Mouse (Mus musculus): Measurements from ENCODE around the gene 2010111I01Rik. TPM values are rescaled to one million over a fixed set of nuclear protein-coding genes. Genes with fewer than 3 reads are reported as not detected.
A peak's percentile ranks its signal among the peaks of the same experiment; 100 is the strongest.

2010111I01Rik gene
- polyA plus RNA-seq, 1 experiment from 2014 or later: 144 TPM

DNA sequence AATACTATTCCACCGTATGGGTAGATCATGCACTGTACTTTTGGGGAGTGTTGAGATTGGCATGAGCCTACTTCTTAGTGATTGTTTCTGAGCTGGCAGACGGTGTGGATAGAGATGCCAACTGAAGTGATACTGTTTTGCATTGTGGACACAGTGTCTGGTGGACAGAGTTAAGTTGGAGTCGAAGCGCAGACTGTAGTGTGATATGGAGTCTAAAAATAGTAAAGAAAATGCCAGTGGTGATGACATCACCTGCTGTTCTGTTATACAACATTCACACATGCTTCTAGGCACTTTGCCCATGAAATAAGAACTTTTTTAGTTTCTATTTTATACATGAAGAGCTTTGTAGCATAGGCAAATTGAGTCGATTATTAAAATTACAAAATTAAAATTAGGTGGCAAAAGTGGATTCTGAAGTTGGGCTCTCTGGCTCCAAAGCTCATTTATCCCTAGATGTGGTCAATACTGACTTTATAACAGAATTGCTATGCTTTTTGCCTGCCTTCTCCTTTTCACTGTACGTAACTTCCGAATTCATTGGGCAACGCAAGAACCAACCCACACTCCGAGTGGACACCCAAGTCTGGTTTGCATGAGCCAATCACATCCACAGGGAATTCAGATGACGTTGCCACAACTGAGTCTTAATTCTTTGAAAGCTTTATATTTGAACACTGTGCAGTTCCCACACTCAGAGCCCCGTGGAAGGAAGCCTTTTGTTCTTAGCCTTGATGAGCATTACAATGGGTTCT is 6.0 kb downstream of the 2010111I01Rik start:
- ATAC-seq (ENCODE audit: low read depth): no peak
- Histone ChIP-seq H3K4me1 (ENCODE audit: control insufficient read depth, insufficient read depth, low read length) (no peaks in the 10 kb centered on the region), H3K4me3 (ENCODE audit: low read depth, low read length) (no peak overlapping the region), H3K27me3 (replicated peaks; ENCODE audit: control insufficient read depth, insufficient read depth, low read length) (no peaks in the 10 kb centered on the region), H3K4me2 (ENCODE audit: low read depth, low read length) (no peak overlapping the region), H3K36me3 (ENCODE audit: control insufficient read depth, insufficient read depth, low read length) (no peaks in the 10 kb centered on the region), H3K27ac (replicated peaks; ENCODE audit: low read depth, low read length) (no peak overlapping the region), H3K9me3 (ENCODE audit: control insufficient read depth, low read length) (no peaks in the 10 kb centered on the region), H3K9ac (ENCODE audit: low read depth, low read length) (no peak overlapping the region)
- WGBS: 81% methylated on average over 11 of the region's 11 CpGs
- no peak for DNase-seq (ENCODE audit: low spot score)

DNA sequence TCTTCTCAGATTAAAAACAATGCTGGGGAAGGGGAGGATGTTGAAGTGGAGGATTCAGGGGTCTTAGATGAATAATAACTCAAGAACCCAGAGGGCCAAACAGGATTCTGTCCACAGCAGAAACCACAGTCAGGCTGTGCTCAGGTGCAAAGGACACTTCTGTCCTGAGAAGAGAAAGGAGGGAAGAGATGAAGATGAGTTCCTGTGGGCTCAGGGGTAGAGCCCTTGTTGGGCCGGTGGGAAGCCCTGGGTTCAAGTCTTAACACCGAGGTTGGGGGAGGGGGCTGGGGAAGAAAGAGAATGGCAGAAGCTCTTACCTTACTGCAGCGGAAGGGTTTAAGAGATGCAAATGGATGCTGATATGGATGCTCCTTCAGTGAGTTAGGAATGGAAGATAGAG is 7.7 kb downstream of the 2010111I01Rik start:
- no peaks in the 10 kb centered on the region for H3K27me3 ChIP-seq (replicated peaks; ENCODE audit: control insufficient read depth, insufficient read depth, low read length)
- no peak for DNase-seq (ENCODE audit: low spot score)
- no peaks in the 10 kb centered on the region for H3K4me1 ChIP-seq (ENCODE audit: control insufficient read depth, insufficient read depth, low read length)
- no peak overlapping the region for H3K4me3 ChIP-seq (ENCODE audit: low read depth, low read length)
- H3K4me2 ChIP-seq (ENCODE audit: low read depth, low read length): no peak overlapping the region
- no peak for ATAC-seq (ENCODE audit: low read depth)
- no peak overlapping the region for H3K9ac ChIP-seq (ENCODE audit: low read depth, low read length)
- H3K9me3 ChIP-seq (ENCODE audit: control insufficient read depth, low read length): no peaks in the 10 kb centered on the region
- H3K27ac ChIP-seq (replicated peaks; ENCODE audit: low read depth, low read length): no peak overlapping the region
- 80% methylated on average over 3 of the region's 3 CpGs for WGBS
- H3K36me3 ChIP-seq (ENCODE audit: control insufficient read depth, insufficient read depth, low read length): no peaks in the 10 kb centered on the region

DNA sequence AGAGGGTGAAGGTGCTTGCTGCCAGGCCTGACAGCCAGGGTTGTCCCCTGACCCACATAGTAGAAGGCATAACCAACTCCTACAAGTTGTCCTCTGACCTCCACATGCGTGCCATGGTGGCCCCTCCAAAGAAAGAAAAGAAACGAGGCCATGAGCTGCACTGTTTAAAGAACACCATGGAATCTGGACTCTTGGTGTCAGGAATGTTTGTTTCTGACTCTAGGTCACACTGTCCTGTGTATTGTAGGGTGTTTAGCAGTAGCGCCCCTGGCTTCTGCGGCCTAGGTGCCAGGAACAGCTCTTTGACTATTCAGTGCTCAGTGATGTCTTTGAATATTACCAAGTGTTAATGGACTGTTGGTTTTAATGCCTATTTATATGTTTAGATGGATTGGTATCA is 8.4 kb downstream of the 2010111I01Rik start:
- Histone ChIP-seq H3K4me2 (ENCODE audit: low read depth, low read length) (no peak overlapping the region), H3K36me3 (ENCODE audit: control insufficient read depth, insufficient read depth, low read length) (no peaks in the 10 kb centered on the region), H3K9ac (ENCODE audit: low read depth, low read length) (no peak overlapping the region), H3K27ac (replicated peaks; ENCODE audit: low read depth, low read length) (no peak overlapping the region), H3K4me1 (ENCODE audit: control insufficient read depth, insufficient read depth, low read length) (peaks cover 5% of the 10 kb centered on the region; the same call in 1 of the 2 replicates), H3K4me3 (ENCODE audit: low read depth, low read length) (no peak overlapping the region), H3K27me3 (replicated peaks; ENCODE audit: control insufficient read depth, insufficient read depth, low read length) (no peaks in the 10 kb centered on the region), H3K9me3 (ENCODE audit: control insufficient read depth, low read length) (no peaks in the 10 kb centered on the region)
- ATAC-seq (ENCODE audit: low read depth): no peak
- 88% methylated on average over 4 of the region's 4 CpGs for WGBS
- no peak for DNase-seq (ENCODE audit: low spot score)

DNA sequence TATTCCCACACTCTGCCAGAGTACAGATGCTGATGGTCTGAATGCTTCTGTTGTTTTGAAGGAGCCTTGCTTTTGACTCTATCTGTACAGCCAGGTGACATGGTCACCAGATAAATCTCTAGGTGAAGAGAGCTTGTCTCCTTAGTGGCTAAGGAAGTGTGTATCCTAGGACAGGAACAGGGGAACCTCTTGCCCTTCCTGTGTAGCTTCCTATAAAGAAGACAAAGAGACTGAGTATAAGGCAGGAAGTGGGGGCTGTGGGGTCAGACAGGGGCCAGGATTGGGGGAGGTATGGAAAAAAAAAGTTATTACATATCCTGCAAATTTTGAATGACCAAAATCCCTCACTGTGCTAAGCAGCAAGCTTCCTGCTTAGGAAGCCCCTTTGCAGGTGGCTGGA is 13.4 kb downstream of the 2010111I01Rik start:
- Histone ChIP-seq H3K4me3 (ENCODE audit: low read depth, low read length) (no peak overlapping the region), H3K36me3 (ENCODE audit: control insufficient read depth, insufficient read depth, low read length) (no peaks in the 10 kb centered on the region), H3K4me2 (ENCODE audit: low read depth, low read length) (no peak overlapping the region), H3K9ac (ENCODE audit: low read depth, low read length) (no peak overlapping the region), H3K9me3 (ENCODE audit: control insufficient read depth, low read length) (no peaks in the 10 kb centered on the region), H3K27me3 (replicated peaks; ENCODE audit: control insufficient read depth, insufficient read depth, low read length) (no peaks in the 10 kb centered on the region), H3K4me1 (ENCODE audit: control insufficient read depth, insufficient read depth, low read length) (peaks cover 27% of the 10 kb centered on the region), H3K27ac (replicated peaks; ENCODE audit: low read depth, low read length) (no peak overlapping the region)
- DNase-seq (ENCODE audit: low spot score) (no peak), ATAC-seq (ENCODE audit: low read depth) (no peak)

DNA sequence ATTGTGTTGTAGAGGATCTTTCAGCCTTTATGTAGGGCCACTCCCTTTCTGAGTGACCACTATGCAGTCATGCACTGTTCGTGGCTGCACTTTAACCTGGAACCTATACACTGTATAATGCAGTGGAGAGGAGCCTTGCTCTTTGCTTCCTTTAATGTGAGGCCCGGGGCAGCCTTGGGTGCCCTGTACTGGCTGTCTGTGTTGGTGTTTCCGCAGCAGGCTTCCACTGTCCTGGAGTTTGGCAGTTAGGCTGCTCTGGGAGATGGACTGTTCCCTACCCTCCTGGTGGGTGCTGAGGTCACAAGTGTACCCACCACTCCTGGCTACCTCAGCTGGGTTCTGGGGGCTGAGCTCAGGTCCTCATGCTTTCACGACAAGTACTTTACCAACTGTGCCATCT is 14.1 kb downstream of the 2010111I01Rik start:
- Histone ChIP-seq H3K9ac (ENCODE audit: low read depth, low read length) (no peak overlapping the region), H3K4me2 (ENCODE audit: low read depth, low read length) (no peak overlapping the region), H3K9me3 (ENCODE audit: control insufficient read depth, low read length) (no peaks in the 10 kb centered on the region), H3K4me3 (ENCODE audit: low read depth, low read length) (no peak overlapping the region), H3K27me3 (replicated peaks; ENCODE audit: control insufficient read depth, insufficient read depth, low read length) (no peaks in the 10 kb centered on the region), H3K36me3 (ENCODE audit: control insufficient read depth, insufficient read depth, low read length) (no peaks in the 10 kb centered on the region), H3K4me1 (ENCODE audit: control insufficient read depth, insufficient read depth, low read length) (peaks cover 27% of the 10 kb centered on the region), H3K27ac (replicated peaks; ENCODE audit: low read depth, low read length) (no peak overlapping the region)
- ATAC-seq (ENCODE audit: low read depth) (no peak), DNase-seq (ENCODE audit: low spot score) (no peak)
- WGBS: 77% methylated on average over 4 of the region's 4 CpGs

DNA sequence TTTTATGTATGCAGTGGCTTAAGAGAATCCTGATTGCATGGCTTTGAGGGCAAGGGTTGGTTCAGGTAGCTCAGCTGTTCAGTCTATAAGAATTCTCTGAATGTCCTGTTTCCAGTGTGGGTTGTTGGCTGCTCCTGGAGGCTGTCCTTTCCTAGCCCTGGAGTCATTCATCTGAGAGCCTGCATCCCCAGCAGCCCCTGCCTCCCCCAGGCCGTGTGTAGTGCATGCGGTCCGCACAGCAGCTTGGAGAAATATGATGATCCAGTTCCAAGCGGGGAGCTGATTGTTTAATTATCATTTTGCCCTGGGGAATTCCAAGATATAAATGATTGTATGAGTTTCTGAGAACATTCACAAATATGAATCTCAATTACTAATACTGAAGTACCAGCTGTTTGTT is 14.5 kb downstream of the 2010111I01Rik start:
- Histone ChIP-seq H3K4me1 (ENCODE audit: control insufficient read depth, insufficient read depth, low read length) (peaks cover 27% of the 10 kb centered on the region), H3K4me3 (ENCODE audit: low read depth, low read length) (no peak overlapping the region), H3K9ac (ENCODE audit: low read depth, low read length) (no peak overlapping the region), H3K27me3 (replicated peaks; ENCODE audit: control insufficient read depth, insufficient read depth, low read length) (no peaks in the 10 kb centered on the region), H3K36me3 (ENCODE audit: control insufficient read depth, insufficient read depth, low read length) (no peaks in the 10 kb centered on the region), H3K4me2 (ENCODE audit: low read depth, low read length) (no peak overlapping the region), H3K9me3 (ENCODE audit: control insufficient read depth, low read length) (no peaks in the 10 kb centered on the region), H3K27ac (replicated peaks; ENCODE audit: low read depth, low read length) (no peak overlapping the region)
- ATAC-seq (ENCODE audit: low read depth) (no peak), DNase-seq (ENCODE audit: low spot score) (no peak)
- 47% methylated on average over 4 of the region's 4 CpGs for WGBS

DNA sequence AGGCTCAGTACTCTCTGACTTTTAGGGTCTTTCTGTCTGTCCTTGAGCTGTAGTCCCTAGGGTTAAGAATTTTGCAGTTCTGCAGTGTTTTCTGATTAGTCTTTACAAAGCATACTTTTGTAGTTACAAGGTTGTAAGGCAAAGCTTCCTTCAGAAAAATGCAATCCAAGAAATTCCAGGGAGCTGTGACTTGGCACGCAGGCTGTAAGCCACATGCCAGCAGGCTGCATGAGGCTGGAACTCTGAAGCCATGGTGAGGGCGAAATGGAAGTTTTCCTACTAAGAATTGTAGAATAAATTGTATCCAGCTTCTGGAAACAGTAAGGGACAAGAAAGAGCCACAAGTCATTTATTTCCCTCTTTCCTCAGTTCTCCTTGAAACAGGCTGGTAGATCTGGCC is 15.4 kb downstream of the 2010111I01Rik start:
- H3K4me1 ChIP-seq (ENCODE audit: control insufficient read depth, insufficient read depth, low read length): peaks cover 27% of the 10 kb centered on the region
- H3K4me3 ChIP-seq (ENCODE audit: low read depth, low read length): no peak overlapping the region
- no peak overlapping the region for H3K9ac ChIP-seq (ENCODE audit: low read depth, low read length)
- H3K4me2 ChIP-seq (ENCODE audit: low read depth, low read length): no peak overlapping the region
- H3K9me3 ChIP-seq (ENCODE audit: control insufficient read depth, low read length): no peaks in the 10 kb centered on the region
- H3K36me3 ChIP-seq (ENCODE audit: control insufficient read depth, insufficient read depth, low read length): no peaks in the 10 kb centered on the region
- peak; percentile 54 for DNase-seq (ENCODE audit: low spot score)
- ATAC-seq (ENCODE audit: low read depth): no peak
- 0 out of 2 replicates have a peak overlapping the region, but pooled peaks have one; percentile 40 for H3K27ac ChIP-seq (replicated peaks; ENCODE audit: low read depth, low read length)
- no peaks in the 10 kb centered on the region for H3K27me3 ChIP-seq (replicated peaks; ENCODE audit: control insufficient read depth, insufficient read depth, low read length)
- WGBS: 47% methylated on average over 2 of the region's 2 CpGs

DNA sequence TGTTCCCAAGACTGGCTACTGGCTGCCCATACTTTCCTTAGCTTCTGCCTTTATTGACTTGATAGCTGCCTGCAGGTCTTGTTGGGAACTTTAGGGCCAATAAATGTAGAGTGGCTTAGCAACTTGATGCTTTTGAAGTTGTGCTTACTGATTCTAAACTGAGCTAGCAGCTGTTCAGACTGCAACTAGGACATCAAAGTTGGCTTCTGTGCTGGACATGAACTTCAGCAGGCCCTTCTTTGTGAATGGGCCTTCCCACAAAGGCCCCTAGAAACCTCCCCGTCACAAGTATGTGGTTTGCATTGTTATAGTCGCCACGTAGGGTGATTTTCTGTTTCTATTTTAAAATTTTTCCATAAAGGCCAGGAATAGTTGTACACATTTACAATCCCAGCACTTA is 19.8 kb downstream of the 2010111I01Rik start:
- no peak overlapping the region for H3K4me3 ChIP-seq (ENCODE audit: low read depth, low read length)
- no peaks in the 10 kb centered on the region for H3K36me3 ChIP-seq (ENCODE audit: control insufficient read depth, insufficient read depth, low read length)
- H3K9ac ChIP-seq (ENCODE audit: low read depth, low read length): no peak overlapping the region
- H3K27ac ChIP-seq (replicated peaks; ENCODE audit: low read depth, low read length): no peak overlapping the region
- WGBS: 76% methylated on average over 3 of the region's 3 CpGs
- H3K4me2 ChIP-seq (ENCODE audit: low read depth, low read length): no peak overlapping the region
- H3K9me3 ChIP-seq (ENCODE audit: control insufficient read depth, low read length): no peaks in the 10 kb centered on the region
- no peak for DNase-seq (ENCODE audit: low spot score)
- ATAC-seq (ENCODE audit: low read depth): no peak
- H3K4me1 ChIP-seq (ENCODE audit: control insufficient read depth, insufficient read depth, low read length): peaks cover 11% of the 10 kb centered on the region; the same call in 1 of the 2 replicates
- H3K27me3 ChIP-seq (replicated peaks; ENCODE audit: control insufficient read depth, insufficient read depth, low read length): no peaks in the 10 kb centered on the region

DNA sequence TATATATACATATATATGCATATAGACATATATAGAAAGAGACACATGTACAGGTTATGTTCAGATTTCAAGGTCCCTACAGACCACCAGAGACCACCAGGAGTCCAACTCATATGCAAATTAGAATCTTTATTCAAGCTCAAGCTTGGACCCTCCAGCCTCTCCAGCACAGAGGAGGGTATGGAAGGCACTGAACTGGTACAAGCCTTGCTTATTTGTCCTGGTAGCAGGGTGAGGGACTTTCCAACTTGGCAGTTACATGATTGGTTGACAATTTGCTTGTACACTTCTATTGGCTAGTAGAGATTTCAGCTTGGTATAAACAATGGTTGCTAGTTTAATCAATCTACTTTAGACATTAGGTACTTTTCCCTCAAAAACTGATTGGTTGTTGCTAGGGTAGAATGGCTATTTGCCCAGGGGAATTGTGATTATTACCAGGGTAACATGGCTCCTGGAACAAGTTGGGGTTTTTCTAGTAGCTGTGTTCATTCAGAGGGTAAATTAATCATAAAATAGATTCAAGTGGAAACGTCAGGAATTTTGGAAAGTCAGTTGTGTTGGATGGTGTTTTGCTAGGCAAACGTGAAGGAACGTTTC is 25.3 kb downstream of the 2010111I01Rik start:
- Histone ChIP-seq H3K36me3 (ENCODE audit: control insufficient read depth, insufficient read depth, low read length) (no peaks in the 10 kb centered on the region), H3K4me2 (ENCODE audit: low read depth, low read length) (no peak overlapping the region), H3K27me3 (replicated peaks; ENCODE audit: control insufficient read depth, insufficient read depth, low read length) (no peaks in the 10 kb centered on the region), H3K27ac (replicated peaks; ENCODE audit: low read depth, low read length) (no peak overlapping the region), H3K9me3 (ENCODE audit: control insufficient read depth, low read length) (no peaks in the 10 kb centered on the region), H3K4me1 (ENCODE audit: control insufficient read depth, insufficient read depth, low read length) (no peaks in the 10 kb centered on the region), H3K9ac (ENCODE audit: low read depth, low read length) (no peak overlapping the region), H3K4me3 (ENCODE audit: low read depth, low read length) (no peak overlapping the region)
- DNase-seq (ENCODE audit: low spot score) (no peak), ATAC-seq (ENCODE audit: low read depth) (no peak)
- WGBS: 79% methylated on average over 3 of the region's 3 CpGs

Data from embryonic facial prominence, embryonic 14.5 days (tissue).